Mouse (Mus musculus) midbrain, postnatal 0 days (tissue): ENCODE results near the gene Myct1. TPM values are rescaled to one million over a fixed set of nuclear protein-coding genes. Genes with fewer than 3 reads are reported as not detected.

ENCODE experiments used
- ATAC-seq: fragments of 200-750 bp; cut with Nextera tagmentation; 2 replicates; pipeline ENCODE4 v1.8.0; 2017; ENCODE audit warnings: moderate number of reproducible peaks, mild to moderate bottlenecking, moderate TSS enrichment, moderate library complexity; ENCODE audit not compliant: low FRiP score
- DNase-seq: peaks from one replicate; pipeline ENCODE4 v3.0.0-alpha.2; 2015; ENCODE audit warnings: low spot score
- H3K27ac ChIP-seq: fragments of 300-500 bp; sonication (generic); 2 replicates; pipeline ENCODE4 v1.5.1; 2014; ENCODE audit warnings: low read depth, mild to moderate bottlenecking, low read length, mixed read lengths
- H3K27me3 ChIP-seq: fragments of 300-500 bp; sonication (generic); 2 replicates; pipeline ENCODE4 v1.6.1; 2014; ENCODE audit warnings: low read length, control low read depth, mixed read lengths; ENCODE audit not compliant: insufficient read depth
- H3K36me3 ChIP-seq: fragments of 300-500 bp; sonication (generic); 2 replicates; pipeline ENCODE4 v1.6.1; 2014; ENCODE audit warnings: low read length, control low read depth, mixed read lengths; ENCODE audit not compliant: insufficient read depth
- H3K4me1 ChIP-seq: fragments of 300-500 bp; sonication (generic); 2 replicates; pipeline ENCODE4 v1.6.1; 2014; ENCODE audit warnings: mild to moderate bottlenecking, control low read depth, antibody characterized with exemption, low read length, mixed read lengths; ENCODE audit not compliant: insufficient read depth
- H3K4me2 ChIP-seq: fragments of 300-500 bp; sonication (generic); 2 replicates; pipeline ENCODE4 v1.6.1; 2014; ENCODE audit warnings: low read depth, mild to moderate bottlenecking, low read length, mixed read lengths; ENCODE audit not compliant: poor library complexity, severe bottlenecking
- H3K4me3 ChIP-seq: fragments of 300-500 bp; sonication (generic); 2 replicates; pipeline ENCODE4 v1.5.1; 2014; ENCODE audit warnings: low read depth, mild to moderate bottlenecking, low read length, moderate library complexity
- H3K9ac ChIP-seq: fragments of 300-500 bp; sonication (generic); replicated peaks from 2 replicates; pipeline ENCODE4 v1.6.1; 2014; ENCODE audit warnings: mild to moderate bottlenecking, low read length, moderate library complexity, mixed read lengths; ENCODE audit not compliant: poor library complexity, severe bottlenecking
- H3K9me3 ChIP-seq: fragments of 300-500 bp; sonication (generic); 2 replicates; pipeline ENCODE4 v1.6.1; 2016; ENCODE audit warnings: low read length, control low read depth
- CTCF ChIP-seq: IDR thresholded peaks from 2 replicates; pipeline ENCODE4 v1.5.1; 2016; ENCODE audit warnings: antibody characterized with exemption, mild to moderate bottlenecking
- WGBS: fragments of 180-500 bp; shearing (Covaris S2); extraction: QIAGEN DNeasy Blood & Tissue Kit; methylation state at CpG from one replicate; pipeline ENCODE4 v1.1.7; 2014; 5-methylcytosine and 5-hydroxymethylcytosine counted together
- polyA plus RNA-seq: library from polyadenylated mRNA; unstranded; fragments of >200 nt; fragmentation: Nextera tagmentation; extraction: Ambion mirVana; gene quantifications from 2 replicates; pipeline ENCODE4 v1.2.1, GENCODE M21; 2015
- total RNA-seq: library from RNA; depleted of rRNA; stranded (reverse); fragments of >200 nt; gene quantifications from 2 replicates; pipeline ENCODE4 v1.2.3, GENCODE M21; 2014; rRNA removed

Myct1 gene
- total and polyA plus RNA-seq, 2 experiments from 2014 or later: 0.38 to 0.79 TPM

DNA sequence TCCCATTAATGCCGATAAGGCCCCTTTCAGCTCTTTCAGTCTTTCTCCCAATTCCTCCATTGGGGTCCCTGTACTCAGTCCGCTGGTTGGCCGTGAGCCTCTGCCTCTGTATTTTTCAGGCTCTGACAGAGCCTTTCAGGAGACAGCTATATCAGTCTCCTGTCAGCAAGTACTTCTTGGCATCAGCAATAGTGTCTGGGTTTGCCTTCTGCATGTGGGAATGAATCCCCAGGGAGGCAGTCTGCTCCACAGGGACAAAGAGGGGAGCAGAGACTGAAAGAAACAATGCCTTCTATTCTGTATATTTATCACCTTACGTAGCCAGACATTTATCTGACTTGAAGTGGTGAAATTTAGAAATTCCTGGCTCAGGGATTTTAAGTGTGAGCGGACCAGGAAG lies 32.7 kb downstream of the Myct1 start:
- no peaks in the 10 kb centered on the region for H3K36me3 ChIP-seq
- ATAC-seq (0 out of 2 replicates have a peak, but pooled peaks have one; percentile 38), DNase-seq (no peak)
- H3K9me3 ChIP-seq: peaks cover 4% of the 10 kb centered on the region; the same call in 1 of the 2 replicates
- 58% methylated on average over 5 of the region's 5 CpGs for WGBS
- TF ChIP-seq CTCF: no peak
- H3K4me1 ChIP-seq: no peaks in the 10 kb centered on the region
- no peak overlapping the region for H3K27ac ChIP-seq
- H3K9ac ChIP-seq: no peak overlapping the region
- H3K4me3 ChIP-seq: no peak overlapping the region
- H3K27me3 ChIP-seq: no peaks in the 10 kb centered on the region
- H3K4me2 ChIP-seq: no peak overlapping the region

DNA sequence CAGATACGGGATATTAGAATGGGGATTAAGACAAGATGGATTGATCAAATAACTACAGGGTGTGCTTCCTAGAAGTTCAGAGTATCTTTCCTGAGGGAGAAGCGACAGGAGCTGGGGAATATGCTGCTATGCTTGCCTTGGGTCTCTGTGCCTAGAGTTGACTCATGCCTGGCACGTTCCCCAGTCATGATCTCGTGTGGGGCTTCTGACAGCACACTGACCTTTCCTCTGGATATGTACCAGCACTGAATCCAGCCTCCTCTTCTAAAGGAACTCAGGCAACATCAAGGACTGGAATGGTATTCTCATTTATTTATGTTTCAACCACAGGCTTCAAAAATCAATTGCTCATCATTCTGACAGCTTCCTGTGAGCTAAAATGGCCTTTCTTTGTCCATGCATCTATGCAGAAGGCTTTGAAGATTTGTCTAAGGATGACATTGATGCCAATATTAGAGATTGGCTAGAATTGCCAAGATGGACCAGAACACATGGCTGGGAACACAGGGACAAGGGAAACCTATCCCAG lies 40.2 kb downstream of the Myct1 start:
- WGBS: 81% methylated on average over 4 of the region's 4 CpGs
- Histone ChIP-seq H3K9me3 (peaks cover 4% of the 10 kb centered on the region; the same call in 1 of the 2 replicates), H3K4me3 (no peak overlapping the region), H3K4me1 (no peaks in the 10 kb centered on the region), H3K27ac (no peak overlapping the region), H3K4me2 (no peak overlapping the region), H3K9ac (no peak overlapping the region), H3K36me3 (no peaks in the 10 kb centered on the region), H3K27me3 (no peaks in the 10 kb centered on the region)
- ATAC-seq (peak; percentile 5; the same call in 1 of the 2 replicates), DNase-seq (peak; percentile 32)
- no peak for TF ChIP-seq CTCF

GRCm38 (mm10) chr10:5634336-5634735 lies 40.8 kb downstream of the Myct1 start:
- 49% methylated on average over 1 of the region's 1 CpGs for WGBS
- peak; percentile 75 for DNase-seq
- no peaks in the 10 kb centered on the region for H3K9me3 ChIP-seq

DNA sequence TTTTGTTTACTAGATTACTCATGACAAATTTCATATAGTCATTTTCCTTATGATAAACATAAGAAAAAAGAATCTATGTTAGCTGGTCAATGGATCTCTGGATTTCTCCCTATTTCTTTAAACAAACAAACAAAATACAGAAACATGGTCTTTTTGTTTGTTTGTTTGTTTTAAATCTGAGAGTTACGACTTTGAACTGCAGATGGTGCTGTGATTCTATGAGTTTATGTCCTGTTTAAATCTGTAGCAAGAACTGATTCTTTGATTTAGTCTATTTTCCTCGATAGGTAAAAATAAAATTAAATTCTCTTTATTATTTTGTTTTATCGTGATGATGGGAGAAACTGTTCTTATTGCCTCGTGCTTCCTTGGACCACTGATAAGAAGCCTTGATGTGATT lies 43.7 kb downstream of the Myct1 start:
- Histone ChIP-seq H3K4me2 (no peak overlapping the region), H3K4me3 (no peak overlapping the region), H3K9me3 (no peaks in the 10 kb centered on the region), H3K27ac (no peak overlapping the region), H3K4me1 (no peaks in the 10 kb centered on the region), H3K36me3 (no peaks in the 10 kb centered on the region), H3K27me3 (no peaks in the 10 kb centered on the region), H3K9ac (no peak overlapping the region)
- TF ChIP-seq CTCF: peak; percentile 51
- DNase-seq (no peak), ATAC-seq (no peak)
- 79% methylated on average over 4 of the region's 4 CpGs for WGBS

More at GRCm38 (mm10) chr10:5634336-5634735, 40.8 kb downstream of the Myct1 start:
- H3K4me1 ChIP-seq: no peaks in the 10 kb centered on the region
- no peak overlapping the region for H3K4me3 ChIP-seq
- H3K27me3 ChIP-seq: no peaks in the 10 kb centered on the region
- H3K4me2 ChIP-seq: no peak overlapping the region
- peak; percentile 58; the same call in 1 of the 2 replicates for ATAC-seq
- TF ChIP-seq CTCF: peak; percentile 74
- H3K27ac ChIP-seq: no peak overlapping the region
- H3K36me3 ChIP-seq: no peaks in the 10 kb centered on the region
- H3K9ac ChIP-seq: no peak overlapping the region

GRCm38 (mm10) chr10:5639112-5639511 lies 45.5 kb downstream of the Myct1 start, which contains the start of gene Vip:
TSS of gene Vip (plus strand) at chr10:5639218.
- Histone ChIP-seq H3K9ac (no peak within 1 kb of the TSS), H3K27me3 (no peaks in the 10 kb centered on the region), H3K36me3 (no peaks in the 10 kb centered on the region), H3K27ac (no peak within 1 kb of the TSS), H3K4me2 (no peak within 1 kb of the TSS), H3K4me1 (no peaks in the 10 kb centered on the region), H3K4me3 (no peak within 1 kb of the TSS), H3K9me3 (no peaks in the 10 kb centered on the region)
- 33% methylated on average over 8 of the region's 8 CpGs for WGBS
- no peak for TF ChIP-seq CTCF
- ATAC-seq: no peak
- DNase-seq: no peak

Other genes with a start within 250 kb of the Myct1 start
- gene Syne1, start 42.3 kb upstream of the Myct1 start, total RNA-seq: 99.3 and 107 TPM in 2 replicates
- gene Syne1, start 42.3 kb upstream of the Myct1 start, polyA plus RNA-seq: 15.1 and 18.6 TPM in 2 replicates
- gene Vip, start 45.4 kb downstream of the Myct1 start, total RNA-seq: 1.4 TPM in 1 of 2 replicates, not detected in the other
- 0.88 and 1.9 TPM in 2 replicates for gene Vip, start 45.4 kb downstream of the Myct1 start, polyA plus RNA-seq
- gene Fbxo5, start 211.8 kb downstream of the Myct1 start, total RNA-seq: 3.2 and 4.2 TPM in 2 replicates
- gene Fbxo5, start 211.8 kb downstream of the Myct1 start, polyA plus RNA-seq: 6.0 and 7.2 TPM in 2 replicates
- gene Mtrf1l, start 230.1 kb downstream of the Myct1 start, total RNA-seq: 8.9 and 12.6 TPM in 2 replicates
- 5.2 and 5.4 TPM in 2 replicates for gene Mtrf1l, start 230.1 kb downstream of the Myct1 start, polyA plus RNA-seq